Mouse (Mus musculus): Measurements from ENCODE around the gene Nid1.
"Not testable (repeated sequence)": the region's sequence is repeated elsewhere in the genome, so short reads cannot be mapped to it uniquely, and the experiment has no call there.

DNA sequence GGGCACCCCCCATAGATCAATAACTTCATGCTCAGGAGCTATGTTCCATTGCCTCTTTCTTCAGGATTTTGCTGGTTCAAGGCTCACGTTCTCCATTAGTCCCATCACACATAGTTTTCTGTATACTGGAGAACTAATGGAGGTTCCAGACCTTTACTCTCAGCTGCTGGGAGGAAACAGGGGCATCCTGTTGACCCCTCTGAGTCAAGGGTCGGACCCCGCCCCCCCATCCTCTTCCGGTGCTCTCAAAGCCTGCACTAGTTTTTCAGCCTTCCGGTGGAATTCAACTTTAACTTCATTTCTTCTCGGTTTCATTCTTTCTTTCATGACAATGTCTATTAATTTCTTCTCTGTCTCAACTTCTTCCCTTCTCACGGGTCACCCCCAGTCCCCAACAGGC, 1.2 kb upstream of the Nid1 start:
- not testable (repeated sequence) for TF ChIP-seq CTCF (IDR thresholded peaks at IDR 0.05; ENCODE audit: low read depth); EP300 (optimal IDR thresholded peaks at IDR 0.05)

All from stomach, postnatal 0 days (tissue).